Mouse (Mus musculus): Measurements from ENCODE around the gene Foxo1. TPM values are rescaled to one million over a fixed set of nuclear protein-coding genes. Genes with fewer than 3 reads are reported as not detected.

Gene Foxo1
- polyA plus RNA-seq, 1 experiment from 2014 or later: 6.5 TPM

DNA sequence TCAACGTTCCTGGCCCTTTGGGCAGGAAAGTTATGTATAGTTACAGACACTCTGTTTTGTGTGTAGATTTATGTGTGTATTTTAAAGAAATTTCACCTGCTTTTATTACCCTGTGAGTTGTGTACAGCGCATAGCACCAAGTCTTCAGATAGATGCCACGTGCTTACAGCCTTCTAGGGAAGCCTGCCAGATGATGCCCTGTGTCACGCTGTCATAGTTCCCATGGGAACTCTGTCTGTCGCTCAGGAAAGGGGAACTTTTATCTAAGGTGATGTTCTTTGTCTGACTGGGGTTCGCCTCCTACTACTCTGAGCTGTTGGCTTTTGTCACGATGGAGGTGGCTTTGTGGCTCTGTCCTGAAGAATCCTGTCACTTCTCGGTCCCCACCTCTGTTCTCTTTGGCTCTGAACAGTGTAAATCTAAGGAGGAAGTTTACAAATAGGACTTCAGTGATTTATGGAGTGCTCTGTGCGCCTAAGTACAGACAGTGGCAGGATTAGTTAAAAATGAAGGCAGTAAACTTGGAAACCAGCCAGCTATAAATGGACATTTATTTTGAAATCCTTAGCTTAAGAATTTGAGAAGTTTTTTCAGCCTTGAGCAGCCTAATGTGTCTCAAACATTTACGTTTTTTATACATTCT lies 80.0 kb downstream of the Foxo1 start:
- H3K27me3 ChIP-seq (replicated peaks): no peaks in the 10 kb centered on the region
- peak; percentile 50; the same call in 1 of the 2 replicates for ATAC-seq (ENCODE audit: insufficient read depth, low FRiP score, low read depth)
- H3K9me3 ChIP-seq: no peaks in the 10 kb centered on the region
- H3K4me1 ChIP-seq: peaks cover 20% of the 10 kb centered on the region; the same call in 1 of the 2 replicates
- H3K4me3 ChIP-seq (replicated peaks): no peak overlapping the region
- H3K36me3 ChIP-seq: peaks cover 13% of the 10 kb centered on the region
- WGBS: 30% methylated on average over 10 of the region's 10 CpGs
- no peak overlapping the region for H3K27ac ChIP-seq
- no peak overlapping the region for H3K4me2 ChIP-seq
- no peak overlapping the region for H3K9ac ChIP-seq

DNA sequence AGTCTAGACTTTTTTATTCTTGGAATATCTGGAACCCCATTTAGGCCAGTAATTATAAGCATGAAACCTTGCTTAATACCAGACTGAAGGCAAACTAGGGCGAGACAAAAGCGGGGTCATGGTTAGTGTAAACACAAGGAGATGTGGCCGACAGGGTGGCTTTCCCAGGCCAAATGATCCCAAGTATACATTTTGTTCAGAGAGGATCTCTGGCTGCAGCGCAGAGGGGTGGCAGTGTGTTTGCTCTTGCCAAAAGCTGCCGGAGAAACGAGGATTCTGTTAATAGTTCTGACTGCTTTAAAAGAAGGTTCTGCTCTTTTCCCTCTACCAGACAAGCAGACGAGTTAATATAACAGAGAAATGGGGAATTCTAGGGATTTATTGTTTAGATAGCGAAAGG lies 82.5 kb downstream of the Foxo1 start:
- no peak overlapping the region for H3K27ac ChIP-seq
- no peaks in the 10 kb centered on the region for H3K9me3 ChIP-seq
- 49% methylated on average over 8 of the region's 8 CpGs for WGBS
- H3K9ac ChIP-seq: no peak overlapping the region
- peaks cover 6% of the 10 kb centered on the region for H3K36me3 ChIP-seq
- H3K27me3 ChIP-seq (replicated peaks): no peaks in the 10 kb centered on the region
- peaks cover 20% of the 10 kb centered on the region; the same call in 1 of the 2 replicates for H3K4me1 ChIP-seq
- no peak overlapping the region for H3K4me3 ChIP-seq (replicated peaks)
- no peak overlapping the region for H3K4me2 ChIP-seq
- ATAC-seq (ENCODE audit: insufficient read depth, low FRiP score, low read depth): no peak

DNA sequence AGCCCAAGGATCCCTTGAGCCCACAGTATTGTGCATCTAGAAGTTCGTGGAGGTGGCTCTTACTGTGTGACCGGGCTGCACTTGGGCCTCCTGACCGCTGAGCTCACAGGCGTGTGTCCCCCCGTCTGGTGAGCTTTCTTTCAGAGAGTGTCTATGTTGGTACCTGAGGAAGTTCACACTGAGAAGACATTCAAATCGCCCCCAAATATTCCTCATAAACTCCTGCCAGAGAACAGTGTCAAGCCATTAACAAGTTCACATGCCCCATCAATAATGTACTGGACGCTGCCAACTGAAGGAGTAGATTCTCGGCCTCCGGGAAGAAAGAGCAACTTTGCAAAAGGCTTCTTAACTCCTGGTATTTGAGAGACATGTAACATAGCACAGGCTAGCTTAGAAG lies 83.8 kb downstream of the Foxo1 start:
- Histone ChIP-seq H3K27me3 (replicated peaks) (no peaks in the 10 kb centered on the region), H3K4me3 (replicated peaks) (no peak overlapping the region), H3K4me2 (no peak overlapping the region), H3K9ac (no peak overlapping the region), H3K9me3 (no peaks in the 10 kb centered on the region), H3K27ac (no peak overlapping the region), H3K4me1 (peaks cover 20% of the 10 kb centered on the region; the same call in 1 of the 2 replicates), H3K36me3 (no peaks in the 10 kb centered on the region)
- ATAC-seq (ENCODE audit: insufficient read depth, low FRiP score, low read depth): no peak
- WGBS: 90% methylated on average over 9 of the region's 9 CpGs

DNA sequence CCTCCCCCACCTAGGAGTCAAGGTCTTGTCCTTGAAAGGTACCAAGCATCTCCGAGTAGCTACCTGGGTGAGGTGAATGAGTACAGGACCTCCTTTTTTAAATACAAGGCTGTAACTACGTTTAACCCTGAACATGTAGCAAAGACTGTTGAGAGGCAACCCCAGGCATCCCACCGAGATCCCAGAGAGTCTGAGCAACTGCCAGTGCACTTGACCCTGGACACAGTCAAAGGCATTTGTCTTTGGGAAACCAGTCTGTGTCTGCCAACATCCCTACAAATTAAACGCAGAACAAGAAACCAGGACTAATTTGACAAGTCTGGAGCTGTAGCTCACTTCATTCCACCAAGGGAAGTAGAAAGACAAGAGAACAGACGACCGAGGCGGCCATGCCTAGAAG lies 86.1 kb downstream of the Foxo1 start:
- Histone ChIP-seq H3K4me3 (replicated peaks) (no peak overlapping the region), H3K4me2 (no peak overlapping the region), H3K4me1 (peaks cover 7% of the 10 kb centered on the region; the same call in 1 of the 2 replicates), H3K9ac (no peak overlapping the region), H3K27me3 (replicated peaks) (no peaks in the 10 kb centered on the region), H3K27ac (no peak overlapping the region), H3K9me3 (no peaks in the 10 kb centered on the region), H3K36me3 (no peaks in the 10 kb centered on the region)
- 72% methylated on average over 7 of the region's 7 CpGs for WGBS
- no peak for ATAC-seq (ENCODE audit: insufficient read depth, low FRiP score, low read depth)

DNA sequence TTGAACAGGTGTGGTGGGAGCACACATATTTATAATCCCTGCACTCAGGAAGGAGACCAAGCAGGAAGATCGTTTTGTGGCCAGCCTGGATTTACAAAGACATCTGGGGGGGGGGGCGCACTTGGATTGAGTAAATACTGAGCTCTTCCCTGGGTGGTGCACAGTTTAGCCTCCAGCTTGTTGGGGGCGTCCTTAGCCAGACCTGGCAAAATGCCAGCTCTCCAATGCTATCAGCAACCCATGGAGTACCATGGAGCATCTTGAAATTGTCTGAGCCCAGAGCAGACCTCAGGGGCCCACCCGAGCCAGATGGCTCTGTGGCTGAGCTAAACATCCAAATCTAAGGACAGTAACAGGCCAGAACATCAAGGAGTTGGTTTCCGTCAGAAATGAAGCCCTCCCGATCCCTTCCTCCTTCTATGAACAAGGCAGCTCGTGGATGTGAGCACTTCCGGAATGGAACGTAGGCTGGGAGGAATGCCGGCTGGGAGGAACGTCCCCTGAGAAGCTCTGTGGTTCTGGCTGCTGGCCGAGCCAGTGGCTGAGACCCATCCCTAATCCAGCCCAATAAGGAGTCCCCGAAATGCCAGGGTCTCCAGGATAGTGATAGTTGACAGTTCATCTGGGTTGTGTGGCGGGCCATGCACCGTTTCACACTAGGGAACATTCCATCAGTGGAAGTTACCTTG lies 89.3 kb downstream of the Foxo1 start:
- no peaks in the 10 kb centered on the region for H3K27me3 ChIP-seq (replicated peaks)
- no peaks in the 10 kb centered on the region for H3K9me3 ChIP-seq
- no peak overlapping the region for H3K4me2 ChIP-seq
- ATAC-seq (ENCODE audit: insufficient read depth, low FRiP score, low read depth): no peak
- WGBS: 69% methylated on average over 15 of the region's 15 CpGs
- no peak overlapping the region for H3K27ac ChIP-seq
- no peaks in the 10 kb centered on the region for H3K36me3 ChIP-seq
- H3K4me1 ChIP-seq: no peaks in the 10 kb centered on the region
- H3K9ac ChIP-seq: no peak overlapping the region
- H3K4me3 ChIP-seq (replicated peaks): no peak overlapping the region

DNA sequence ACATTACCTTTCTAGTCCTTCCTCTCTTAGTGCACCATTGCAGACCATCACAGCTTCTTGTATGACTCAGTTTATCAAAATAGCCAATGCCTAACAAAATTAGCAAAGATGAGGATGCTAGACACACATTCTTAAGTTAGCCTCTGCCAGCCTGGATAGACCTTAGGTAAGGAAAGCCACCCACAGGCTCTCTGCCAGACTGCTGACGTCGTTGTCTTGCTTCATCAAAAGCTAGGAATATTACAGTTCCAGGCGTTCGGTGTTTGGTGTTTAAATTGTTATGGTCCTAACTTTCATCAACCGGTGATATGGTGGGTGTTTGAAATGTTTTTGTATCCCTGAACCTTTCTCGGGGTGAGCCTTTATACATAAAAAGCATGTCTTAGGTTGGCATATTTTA lies 96.4 kb downstream of the Foxo1 start:
- no peak overlapping the region for H3K4me2 ChIP-seq
- no peak overlapping the region for H3K4me3 ChIP-seq (replicated peaks)
- no peaks in the 10 kb centered on the region for H3K4me1 ChIP-seq
- H3K27me3 ChIP-seq (replicated peaks): no peaks in the 10 kb centered on the region
- WGBS: 83% methylated on average over 6 of the region's 6 CpGs
- no peak for ATAC-seq (ENCODE audit: insufficient read depth, low FRiP score, low read depth)
- H3K9me3 ChIP-seq: no peaks in the 10 kb centered on the region
- no peaks in the 10 kb centered on the region for H3K36me3 ChIP-seq
- H3K27ac ChIP-seq: no peak overlapping the region
- H3K9ac ChIP-seq: no peak overlapping the region

DNA sequence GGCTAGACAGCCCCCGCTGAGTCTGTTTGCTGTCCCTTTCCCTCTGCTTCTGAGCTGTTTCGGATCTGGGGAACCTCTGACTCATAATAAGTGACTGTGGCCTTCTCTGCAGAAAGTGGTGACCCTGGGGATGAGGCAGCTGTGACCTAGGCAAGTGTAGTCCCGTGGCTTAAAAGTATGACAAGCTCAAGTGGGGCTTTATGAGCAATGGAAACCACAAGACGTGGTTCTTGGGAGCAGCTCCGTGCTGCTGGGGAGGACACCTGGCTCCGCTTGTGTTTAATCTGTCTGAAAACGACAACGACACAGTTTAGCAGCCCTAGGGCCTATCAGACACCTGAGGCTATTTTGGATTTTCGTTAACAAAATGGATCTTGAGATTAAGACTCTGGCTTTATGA lies 101.1 kb downstream of the Foxo1 start:
- no peaks in the 10 kb centered on the region for H3K4me1 ChIP-seq
- H3K9ac ChIP-seq: no peak overlapping the region
- H3K4me3 ChIP-seq (replicated peaks): no peak overlapping the region
- no peaks in the 10 kb centered on the region for H3K9me3 ChIP-seq
- WGBS: 84% methylated on average over 9 of the region's 9 CpGs
- ATAC-seq (ENCODE audit: insufficient read depth, low FRiP score, low read depth): no peak
- H3K27me3 ChIP-seq (replicated peaks): no peaks in the 10 kb centered on the region
- no peaks in the 10 kb centered on the region for H3K36me3 ChIP-seq
- H3K4me2 ChIP-seq: no peak overlapping the region
- no peak overlapping the region for H3K27ac ChIP-seq

DNA sequence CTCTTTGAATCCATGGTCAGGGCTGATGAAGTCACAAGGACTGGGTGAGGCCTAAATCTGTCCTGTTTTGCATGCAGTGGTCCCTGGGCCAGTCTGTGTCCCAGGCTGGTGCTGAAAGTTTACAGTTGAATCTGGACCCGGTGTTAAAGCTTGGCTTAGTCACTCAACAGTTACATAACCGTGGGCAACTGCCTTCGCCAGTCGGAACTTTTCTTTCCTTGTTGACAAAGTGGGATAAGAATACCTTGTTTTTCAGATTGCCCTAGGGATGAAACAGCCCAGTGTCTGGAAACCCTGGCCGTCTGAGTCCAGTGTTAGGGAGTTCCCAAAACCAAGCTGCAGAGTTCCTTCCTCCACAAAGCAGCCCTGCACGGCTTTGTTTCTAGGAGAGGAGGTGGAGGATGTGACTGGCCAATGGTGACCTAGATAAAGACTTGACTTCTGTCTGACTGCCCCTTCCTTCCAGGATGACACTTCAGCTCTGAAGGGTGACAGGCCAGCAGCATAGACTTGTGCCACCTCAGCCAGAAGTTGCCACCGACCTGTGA lies 101.8 kb downstream of the Foxo1 start:
- 69% methylated on average over 7 of the region's 7 CpGs for WGBS
- H3K9me3 ChIP-seq: no peaks in the 10 kb centered on the region
- H3K36me3 ChIP-seq: no peaks in the 10 kb centered on the region
- no peaks in the 10 kb centered on the region for H3K4me1 ChIP-seq
- H3K27me3 ChIP-seq (replicated peaks): no peaks in the 10 kb centered on the region
- H3K27ac ChIP-seq: no peak overlapping the region
- no peak overlapping the region for H3K9ac ChIP-seq
- H3K4me3 ChIP-seq (replicated peaks): no peak overlapping the region
- no peak overlapping the region for H3K4me2 ChIP-seq
- ATAC-seq (ENCODE audit: insufficient read depth, low FRiP score, low read depth): no peak

DNA sequence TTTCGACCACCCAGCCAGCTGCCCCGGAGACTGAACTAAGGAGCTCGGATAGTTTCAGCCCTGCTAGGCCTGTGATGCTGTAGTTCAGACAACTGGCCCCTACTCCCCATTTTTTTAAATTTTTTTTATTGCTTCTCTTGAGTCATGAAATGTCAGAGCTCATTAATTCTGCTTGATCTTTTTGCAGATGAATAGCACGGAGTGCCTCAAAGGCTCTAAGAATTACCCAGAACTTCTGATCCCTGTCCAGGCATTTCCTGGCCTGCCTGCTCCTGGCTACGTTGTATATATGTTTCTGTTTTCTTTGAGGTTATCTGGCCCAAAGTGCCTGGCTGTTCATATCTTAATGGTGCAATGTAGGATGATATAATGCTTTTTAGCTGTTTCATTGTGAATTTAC lies 108.8 kb downstream of the Foxo1 start:
- no peaks in the 10 kb centered on the region for H3K27me3 ChIP-seq (replicated peaks)
- H3K27ac ChIP-seq: no peak overlapping the region
- no peaks in the 10 kb centered on the region for H3K36me3 ChIP-seq
- ATAC-seq (ENCODE audit: insufficient read depth, low FRiP score, low read depth): no peak
- no peaks in the 10 kb centered on the region for H3K9me3 ChIP-seq
- no peak overlapping the region for H3K4me3 ChIP-seq (replicated peaks)
- 74% methylated on average over 5 of the region's 5 CpGs for WGBS
- H3K4me1 ChIP-seq: no peaks in the 10 kb centered on the region
- no peak overlapping the region for H3K9ac ChIP-seq
- no peak overlapping the region for H3K4me2 ChIP-seq

DNA sequence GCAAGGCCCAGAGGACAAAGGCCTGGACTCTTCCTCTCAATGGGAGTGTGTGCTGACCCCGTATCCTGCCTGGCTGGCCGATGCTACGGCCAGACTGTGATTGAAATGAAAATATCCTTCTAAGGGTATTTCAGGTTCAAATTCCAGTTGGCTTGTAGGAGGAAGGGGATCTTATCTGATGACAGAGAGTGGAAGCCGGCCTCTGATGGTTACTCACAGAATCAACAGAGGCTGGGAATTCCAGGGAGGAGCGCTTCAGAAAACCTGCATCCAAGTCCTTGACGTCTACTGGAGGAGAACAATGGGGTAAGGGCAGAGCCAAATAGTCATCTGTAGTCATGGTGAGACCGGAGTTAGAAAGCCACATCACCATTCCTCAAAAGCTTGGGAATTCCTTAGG lies 115.2 kb downstream of the Foxo1 start:
- H3K36me3 ChIP-seq: no peaks in the 10 kb centered on the region
- no peak overlapping the region for H3K4me3 ChIP-seq (replicated peaks)
- 70% methylated on average over 7 of the region's 7 CpGs for WGBS
- no peaks in the 10 kb centered on the region for H3K27me3 ChIP-seq (replicated peaks)
- no peak overlapping the region for H3K9ac ChIP-seq
- H3K4me2 ChIP-seq: no peak overlapping the region
- H3K9me3 ChIP-seq: no peaks in the 10 kb centered on the region
- H3K27ac ChIP-seq: no peak overlapping the region
- ATAC-seq (ENCODE audit: insufficient read depth, low FRiP score, low read depth): no peak
- H3K4me1 ChIP-seq: no peaks in the 10 kb centered on the region

DNA sequence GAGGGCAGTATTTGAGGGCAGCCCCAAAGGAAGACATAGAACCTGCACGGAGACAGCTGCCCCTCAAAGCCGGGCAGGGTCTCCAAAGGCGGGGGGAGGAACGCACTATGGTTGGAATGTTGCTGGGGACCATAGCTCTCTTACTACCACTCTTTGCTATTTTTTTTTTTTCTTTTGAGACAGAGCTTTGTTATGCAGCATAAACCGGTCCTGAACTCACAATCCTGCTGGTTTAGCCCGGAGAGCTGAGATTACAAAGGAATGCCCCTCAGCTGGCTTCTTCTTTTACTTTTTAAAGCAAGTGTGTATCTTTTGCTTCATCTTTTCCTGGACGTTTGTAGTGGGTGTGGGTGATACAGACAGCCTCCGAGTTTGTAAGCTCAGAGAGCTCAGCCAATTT lies 118.2 kb downstream of the Foxo1 start:
- no peaks in the 10 kb centered on the region for H3K9me3 ChIP-seq
- H3K4me3 ChIP-seq (replicated peaks): no peak overlapping the region
- H3K4me2 ChIP-seq: no peak overlapping the region
- no peak overlapping the region for H3K27ac ChIP-seq
- H3K9ac ChIP-seq: no peak overlapping the region
- no peaks in the 10 kb centered on the region for H3K36me3 ChIP-seq
- ATAC-seq (ENCODE audit: insufficient read depth, low FRiP score, low read depth): no peak
- no peaks in the 10 kb centered on the region for H3K4me1 ChIP-seq
- H3K27me3 ChIP-seq (replicated peaks): no peaks in the 10 kb centered on the region
- 49% methylated on average over 8 of the region's 8 CpGs for WGBS

DNA sequence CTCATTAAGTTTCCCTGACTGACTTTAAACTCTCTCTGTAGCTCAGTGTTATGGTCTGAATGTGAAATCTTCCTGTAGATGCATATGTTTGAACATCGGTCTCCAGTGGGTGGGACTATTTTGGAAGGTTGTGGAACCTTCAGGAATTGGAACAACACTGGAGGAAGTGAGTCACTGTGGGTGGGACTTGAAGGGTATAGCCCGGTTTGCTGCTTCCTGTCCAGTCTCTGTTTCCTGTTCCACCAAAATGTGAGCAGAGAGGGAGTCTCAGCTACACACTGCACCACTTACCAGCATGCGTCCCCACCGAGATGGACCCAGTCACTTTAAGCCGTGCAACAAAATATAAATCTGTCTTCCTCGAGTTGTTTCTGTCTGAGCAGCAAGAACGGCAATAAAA lies 122.2 kb downstream of the Foxo1 start:
- Histone ChIP-seq H3K4me1 (no peaks in the 10 kb centered on the region), H3K27me3 (replicated peaks) (no peaks in the 10 kb centered on the region), H3K4me3 (replicated peaks) (no peak overlapping the region), H3K9ac (no peak overlapping the region), H3K27ac (no peak overlapping the region), H3K36me3 (no peaks in the 10 kb centered on the region), H3K9me3 (no peaks in the 10 kb centered on the region), H3K4me2 (no peak overlapping the region)
- WGBS: 80% methylated on average over 7 of the region's 7 CpGs
- ATAC-seq (ENCODE audit: insufficient read depth, low FRiP score, low read depth): no peak

Data from stomach, embryonic 15.5 days (tissue).